Mouse (Mus musculus) frontal cortex, postnatal 14 days (tissue): ENCODE results near the gene Zfp638.
A peak's percentile ranks its signal among the peaks of the same experiment; 100 is the strongest.
"Not testable (repeated sequence)": the region's sequence is repeated elsewhere in the genome, so short reads cannot be mapped to it uniquely, and the experiment has no call there.

Source experiments
- DNase-seq, 2 experiments: peaks; one replicate each; pipeline ENCODE4 v3.0.0; 2022; ENCODE audit warnings: low spot score in 2 of 2

Gene Zfp638

DNA sequence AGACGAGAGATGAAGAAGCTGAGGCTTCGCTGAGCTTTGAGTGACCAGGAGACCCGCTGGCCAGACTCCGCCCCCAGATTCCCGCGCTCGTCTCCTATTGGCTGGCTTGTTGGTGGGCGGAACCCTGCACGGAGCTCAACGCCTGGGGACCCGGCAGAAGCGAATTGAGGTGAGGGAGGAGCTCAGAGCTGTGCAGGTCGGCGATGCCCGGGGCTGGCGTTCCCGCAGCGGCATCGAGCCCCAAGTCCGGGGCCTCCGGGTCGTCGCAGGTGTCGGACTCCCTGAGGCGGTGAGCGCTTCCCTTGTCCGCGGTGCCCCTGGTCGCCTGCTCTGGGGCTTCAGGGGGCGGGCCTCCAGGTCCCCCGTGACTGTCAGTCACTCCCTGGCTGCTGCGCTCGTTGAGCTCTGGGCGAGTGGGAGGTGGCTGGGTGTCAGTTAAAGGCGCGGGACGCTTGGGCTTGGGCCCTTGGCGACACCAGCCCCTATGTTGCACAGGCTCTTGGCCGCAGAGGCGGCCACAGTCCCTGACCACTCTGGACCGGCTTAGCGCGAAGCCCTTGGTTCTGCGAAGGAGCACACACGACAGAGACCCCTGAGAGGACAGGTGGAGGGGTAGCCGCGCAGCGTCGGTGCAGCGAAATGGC is at the start of gene Zfp638:
Gene Zfp638, plus strand, starts transcription at position 156 of the 644 bp plus-strand sequence.
- DNase-seq, result peak; percentile 84 to 95

- no peak for DNase-seq
Observed at GRCm38 (mm10) chr6:83818996-83819395, 47.9 kb upstream of the Zfp638 start.

- no peak for DNase-seq
Observed at GRCm38 (mm10) chr6:83820727-83821515, 46.0 kb upstream of the Zfp638 start.

DNA sequence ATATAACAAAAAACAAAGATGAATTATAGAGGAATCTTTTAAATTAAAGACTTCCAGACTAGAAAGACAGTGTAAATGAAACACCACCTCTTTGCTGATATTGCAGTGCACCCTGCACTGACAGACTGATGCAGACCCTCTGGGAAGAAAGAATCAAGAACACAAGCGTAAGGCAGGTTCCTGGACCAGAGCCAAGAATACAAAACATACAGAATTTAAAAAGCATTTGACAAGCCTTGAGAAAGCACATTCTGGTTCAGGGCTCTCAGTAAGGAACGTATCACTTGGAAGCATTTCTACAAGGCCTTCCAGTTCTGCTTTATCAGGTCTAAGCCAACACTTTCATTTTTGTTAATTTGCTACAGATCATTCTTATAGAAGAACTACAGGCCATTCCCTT is 45.1 kb upstream of the Zfp638 start:
- DNase-seq, result no peak

DNA sequence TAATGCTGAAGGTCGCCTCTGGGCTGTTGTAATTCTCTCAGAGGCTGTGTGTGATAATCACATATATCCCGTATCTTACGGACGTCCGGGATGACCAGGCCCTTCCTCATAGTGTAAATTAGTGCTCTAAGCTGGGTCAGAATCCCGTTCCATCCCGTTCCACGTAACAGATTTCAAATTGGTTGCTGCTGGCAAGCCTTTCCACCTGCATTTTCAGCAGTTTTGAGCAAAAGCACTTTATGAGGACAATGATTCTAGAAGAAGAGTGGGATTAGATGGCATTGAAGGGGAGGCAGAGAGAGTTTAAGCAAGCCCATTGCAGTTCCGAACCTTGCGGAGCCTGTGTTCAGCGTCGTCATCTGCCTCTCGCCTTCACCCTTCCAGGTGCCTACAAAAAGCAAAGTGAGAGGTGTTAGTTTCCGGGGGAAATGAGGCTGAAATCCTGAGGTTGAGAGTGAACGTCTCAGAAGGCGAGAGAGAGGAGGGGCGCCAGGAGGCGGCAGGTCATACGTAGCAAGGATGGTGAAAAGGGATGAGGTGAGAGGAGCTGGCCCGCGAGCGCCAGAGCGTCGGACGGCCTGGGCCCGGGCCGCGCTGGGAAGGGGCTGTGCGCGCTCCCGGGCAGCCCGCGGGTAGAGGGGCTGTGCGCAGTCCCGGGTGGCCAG is 35.8 kb upstream of the Zfp638 start:
- peak in 1 of 2 experiments; percentile 15 for DNase-seq

DNA sequence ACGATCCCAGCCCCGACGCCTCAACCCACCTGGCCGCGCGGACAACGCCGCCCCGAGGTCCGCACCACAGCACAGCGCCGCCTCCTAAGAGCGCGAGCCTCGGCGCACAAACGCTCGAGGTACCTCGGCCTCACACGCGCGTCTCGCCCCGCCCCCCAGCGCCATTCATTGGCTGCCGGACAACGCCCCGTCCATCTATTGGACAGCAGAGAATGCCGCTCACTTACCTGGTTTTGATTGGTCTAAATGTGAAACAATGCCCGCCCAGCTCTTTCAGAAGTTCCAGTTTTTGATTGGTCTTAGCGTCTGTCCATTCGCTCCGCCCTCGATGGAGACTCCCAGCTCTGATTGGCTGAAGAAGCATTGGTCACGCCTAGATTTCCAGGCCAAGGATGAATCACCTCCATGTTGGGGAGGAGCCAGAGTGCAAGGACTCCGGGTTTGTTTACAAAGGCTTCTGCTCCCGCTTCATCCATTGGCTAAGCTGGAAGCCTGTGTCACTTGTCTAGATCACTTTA is 35.2 kb upstream of the Zfp638 start, which contains the start of gene Paip2b:
Gene Paip2b, minus strand, starts transcription at position 136 of the 518 bp plus-strand sequence.
- DNase-seq, result peak; percentile 99

- DNase-seq, result not testable (repeated sequence)
Observed at GRCm38 (mm10) chr6:83832393-83832792, 34.5 kb upstream of the Zfp638 start.

DNA sequence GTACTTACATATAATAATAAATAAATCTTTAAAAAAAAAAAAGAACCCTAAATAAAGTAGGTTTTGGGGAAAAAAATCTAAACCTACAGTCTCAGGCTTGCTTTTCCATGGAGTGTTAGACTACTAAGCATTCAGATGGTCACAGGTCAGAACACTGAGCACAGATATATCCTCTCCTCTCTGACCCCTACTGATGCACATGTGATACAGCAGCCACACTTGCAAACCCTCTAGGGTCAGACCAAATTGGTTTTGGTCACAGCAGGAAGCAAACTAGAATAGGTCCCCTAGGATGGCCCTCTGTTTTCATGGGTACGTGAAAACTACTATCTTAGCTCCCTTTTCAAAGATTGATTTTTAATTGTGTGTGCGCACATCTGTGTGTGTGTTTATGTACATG is 30.1 kb upstream of the Zfp638 start:
- DNase-seq, result no peak

- no peak for DNase-seq
Observed at GRCm38 (mm10) chr6:83838046-83838445, 28.9 kb upstream of the Zfp638 start.

GRCm38 (mm10) chr6:83840086-83840485 is 26.8 kb upstream of the Zfp638 start:
- DNase-seq, result no peak

- no peak for DNase-seq
Observed at GRCm38 (mm10) chr6:83844913-83845312, 22.0 kb upstream of the Zfp638 start.

DNA sequence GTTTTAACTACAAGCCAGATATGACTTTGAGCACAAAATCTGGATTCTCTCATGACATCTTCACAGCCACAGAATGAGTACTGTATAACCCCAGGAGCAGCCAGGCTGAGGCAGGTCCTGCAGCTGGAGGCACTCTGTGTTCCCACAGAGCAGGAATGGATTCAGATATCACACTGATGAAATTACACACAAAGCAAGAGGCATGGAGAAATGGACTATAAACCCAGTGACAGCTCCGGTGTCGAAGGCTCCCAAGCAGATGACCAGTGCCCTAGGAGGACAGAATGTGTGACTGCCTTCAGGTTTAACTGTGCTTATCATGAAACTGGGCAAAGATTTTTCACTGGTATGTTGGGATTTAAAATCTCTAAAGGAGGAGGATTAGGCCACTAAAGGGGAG is 20.8 kb upstream of the Zfp638 start:
- DNase-seq, result no peak

- no peak for DNase-seq
Observed at GRCm38 (mm10) chr6:83849446-83849845, 17.5 kb upstream of the Zfp638 start.

GRCm38 (mm10) chr6:83857476-83857875 is 9.4 kb upstream of the Zfp638 start:
- no peak for DNase-seq

GRCm38 (mm10) chr6:83860033-83860432 is 6.9 kb upstream of the Zfp638 start:
- no peak for DNase-seq

DNA sequence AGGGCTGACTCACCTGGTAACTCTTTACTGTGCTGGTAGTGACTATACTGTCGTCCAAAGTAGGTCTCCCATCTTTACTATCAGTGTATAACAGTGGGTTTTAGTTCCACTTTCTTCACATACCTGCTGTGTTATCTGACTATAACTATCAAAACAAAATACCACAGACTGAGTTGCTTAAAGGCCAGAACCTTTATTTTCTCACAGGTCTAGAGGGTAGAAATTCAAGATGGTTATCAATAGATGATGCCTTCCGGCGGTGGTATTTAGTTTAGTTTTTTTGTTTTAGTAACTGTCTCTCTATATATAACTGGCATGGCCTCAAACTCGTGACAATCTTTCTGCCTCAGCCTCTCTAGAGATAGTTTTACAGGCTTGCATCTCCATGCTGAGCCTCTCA is 3.4 kb upstream of the Zfp638 start:
- no peak for DNase-seq

DNA sequence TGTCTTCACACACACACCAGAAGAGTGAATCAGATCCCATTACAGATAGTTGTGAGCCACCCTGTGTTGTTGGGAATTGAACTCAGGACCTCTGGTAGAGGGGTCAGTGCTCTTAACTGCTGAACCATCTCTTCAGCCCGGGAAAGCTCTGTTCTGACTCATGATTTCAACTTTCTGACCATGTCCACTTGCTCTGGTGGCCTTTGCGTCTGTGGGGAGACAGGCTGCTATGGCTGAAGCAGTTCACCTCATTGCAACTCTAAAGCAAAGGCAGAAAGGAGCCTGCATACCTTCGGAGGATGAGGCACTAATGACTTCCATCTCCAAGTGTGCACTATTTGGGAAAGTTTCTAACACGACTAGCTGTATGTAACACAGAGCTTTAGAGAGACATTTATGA is 486 bp upstream of the Zfp638 start:
- DNase-seq, result no peak

DNA sequence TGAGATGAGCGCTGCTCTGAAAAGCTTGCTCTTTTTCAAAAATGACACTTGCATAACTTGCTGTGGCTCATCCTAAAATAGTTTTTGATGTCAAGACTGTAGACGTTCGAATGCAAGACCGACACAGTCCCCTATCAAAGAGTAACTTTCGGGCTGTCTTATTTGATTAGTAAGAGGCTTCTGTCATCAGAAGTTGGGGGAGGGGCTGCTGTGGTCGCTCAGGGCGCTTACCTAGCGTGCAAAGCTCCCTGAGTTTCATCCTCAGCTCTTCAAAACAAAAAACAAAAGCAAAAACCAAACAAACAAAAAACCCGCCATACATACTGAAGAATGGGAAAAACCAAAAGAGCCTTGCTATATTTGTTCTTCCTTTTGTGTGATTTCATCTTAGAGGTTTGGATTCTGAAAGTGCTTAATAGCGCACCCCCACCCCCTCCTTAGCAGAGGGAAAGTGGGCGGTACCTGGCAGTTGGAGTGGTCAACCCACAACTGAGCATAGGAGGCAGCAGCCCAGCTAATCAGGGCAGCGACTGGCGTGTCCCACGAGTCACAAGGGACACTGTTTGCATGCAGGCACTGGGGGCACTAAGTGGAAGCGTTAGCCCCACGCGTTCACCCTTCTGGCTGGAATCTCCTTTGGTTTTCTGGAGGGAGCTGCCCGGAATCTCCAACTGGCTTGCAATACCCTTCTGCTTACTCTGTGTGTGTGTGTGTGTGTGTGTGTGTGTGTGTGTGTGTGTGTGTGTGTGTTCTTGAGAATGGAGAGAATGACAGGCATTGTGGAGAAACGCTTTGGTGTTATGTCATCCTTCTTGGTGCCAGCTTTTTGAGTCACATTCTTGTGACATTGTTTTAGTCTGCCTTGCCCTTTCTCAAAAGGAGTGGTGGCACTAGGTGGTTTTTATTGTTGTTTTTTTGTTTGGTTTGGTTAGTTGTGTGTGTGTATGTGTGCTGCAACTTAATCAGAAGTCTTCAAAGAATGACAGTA is 983 bp downstream of the Zfp638 start:
- DNase-seq, result peak; percentile 13 to 17

DNA sequence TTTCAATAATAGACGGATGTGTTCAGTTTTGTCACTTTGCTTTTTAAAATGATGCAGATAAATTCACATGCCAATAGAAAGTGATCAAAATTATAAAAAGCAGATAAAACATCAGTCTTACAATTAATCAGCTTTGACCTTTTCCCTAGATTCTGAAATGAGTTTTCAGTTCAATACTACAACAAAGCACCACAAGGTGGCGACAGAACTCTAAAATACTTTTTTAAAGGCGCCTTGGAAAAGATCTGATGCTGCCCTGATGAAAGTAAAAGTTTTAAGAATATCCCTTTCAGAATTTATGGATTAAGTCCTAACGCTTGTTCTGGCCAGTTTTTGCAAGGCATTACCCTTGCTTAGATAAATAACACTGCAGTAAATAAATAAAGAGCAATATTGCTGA is 12.9 kb downstream of the Zfp638 start:
- peak in 1 of 2 experiments; percentile 35 for DNase-seq

GRCm38 (mm10) chr6:83886789-83887188 is 19.9 kb downstream of the Zfp638 start:
- no peak for DNase-seq

- no peak for DNase-seq
Observed at GRCm38 (mm10) chr6:83888802-83889201, 21.9 kb downstream of the Zfp638 start.
